Mouse (Mus musculus) erythroblast, embryonic 14.5 days (primary cell): ENCODE measurements at regions not wholly inside any gene's neighbourhood (a gene's known extent, or its start where the extent isn't known, plus 50 kb on each side); places are given as distances from the start of the nearest gene placed in this dataset.

Source experiments
- H3K27me3 ChIP-seq: 2 replicates; pipeline ENCODE4 v1.6.1; 2012; ENCODE audit warnings: inconsistent platforms; ENCODE audit not compliant: control insufficient read depth
- H3K36me3 ChIP-seq: 2 replicates; pipeline ENCODE4 v1.6.1; 2012; ENCODE audit warnings: mild to moderate bottlenecking, inconsistent platforms; ENCODE audit not compliant: control insufficient read depth
- H3K4me1 ChIP-seq: 2 replicates; pipeline ENCODE4 v1.6.1; 2012; ENCODE audit warnings: inconsistent platforms; ENCODE audit not compliant: control insufficient read depth
- H3K4me3 ChIP-seq: replicated peaks from 2 replicates; pipeline ENCODE3; 2012; ENCODE audit warnings: moderate library complexity, mild to moderate bottlenecking, inconsistent platforms
- H3K9me3 ChIP-seq: 2 replicates; pipeline ENCODE4 v1.6.1; 2012; ENCODE audit warnings: low read length, inconsistent platforms, mixed read lengths; ENCODE audit not compliant: control insufficient read depth
- GATA1 ChIP-seq: IDR thresholded peaks from 2 replicates; pipeline ENCODE4 v1.6.1; 2012; ENCODE audit warnings: low read length, inconsistent platforms, mixed read lengths
- TAL1 ChIP-seq: IDR thresholded peaks from 3 replicates; pipeline ENCODE4 v1.6.1; 2012; ENCODE audit warnings: low read length, inconsistent platforms, mixed read lengths

GRCm38 (mm10) chr9:94368231-94368936 is 169.5 kb downstream of the 1190002N15Rik start:
- H3K9me3 ChIP-seq = no peaks in the 10 kb centered on the region
- TF ChIP-seq TAL1 = no peak
- no peak for TF ChIP-seq GATA1
- no peaks in the 10 kb centered on the region for H3K27me3 ChIP-seq
- H3K4me1 ChIP-seq = no peaks in the 10 kb centered on the region
- no peak overlapping the region for H3K4me3 ChIP-seq
- H3K36me3 ChIP-seq = no peaks in the 10 kb centered on the region

- H3K4me1 ChIP-seq = no peaks in the 10 kb centered on the region
- no peak overlapping the region for H3K4me3 ChIP-seq
- no peaks in the 10 kb centered on the region for H3K36me3 ChIP-seq
- H3K27me3 ChIP-seq = no peaks in the 10 kb centered on the region
- TF ChIP-seq TAL1 (no peak), GATA1 (no peak)
- H3K9me3 ChIP-seq = no peaks in the 10 kb centered on the region
Measured at GRCm38 (mm10) chr9:94361877-94362697, 175.8 kb downstream of the 1190002N15Rik start.

GRCm38 (mm10) chr9:94361011-94361410 is 176.9 kb downstream of the 1190002N15Rik start:
- Histone ChIP-seq H3K36me3 (no peaks in the 10 kb centered on the region), H3K9me3 (no peaks in the 10 kb centered on the region), H3K4me3 (no peak overlapping the region), H3K4me1 (no peaks in the 10 kb centered on the region), H3K27me3 (no peaks in the 10 kb centered on the region)
- TF ChIP-seq GATA1 (no peak), TAL1 (no peak)

- no peak for TF ChIP-seq GATA1
- no peak for TF ChIP-seq TAL1
- no peaks in the 10 kb centered on the region for H3K9me3 ChIP-seq
- no peaks in the 10 kb centered on the region for H3K4me1 ChIP-seq
- no peaks in the 10 kb centered on the region for H3K27me3 ChIP-seq
- H3K4me3 ChIP-seq = no peak overlapping the region
- no peaks in the 10 kb centered on the region for H3K36me3 ChIP-seq
Measured at GRCm38 (mm10) chr9:94358150-94358549, 179.7 kb downstream of the 1190002N15Rik start.

DNA sequence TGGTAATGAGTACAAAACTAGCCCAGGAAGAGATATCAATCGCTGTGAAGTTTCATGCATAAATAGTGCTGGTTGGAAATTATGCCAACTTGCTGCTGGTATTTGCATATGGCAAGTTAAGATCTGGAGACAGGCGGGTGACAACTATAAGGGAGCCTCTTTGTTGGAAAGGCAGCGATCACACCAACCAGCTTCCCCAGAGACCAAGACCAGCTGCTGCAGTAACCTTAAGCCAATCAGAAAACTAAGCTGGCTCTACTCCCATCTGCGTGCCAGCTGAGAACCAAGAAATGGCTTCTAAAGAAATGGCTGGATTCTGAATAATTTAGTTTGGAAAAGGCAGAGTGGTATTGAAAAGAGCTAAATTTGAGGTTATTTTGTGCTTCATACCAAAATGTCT is 195.9 kb downstream of the 1190002N15Rik start:
- Histone ChIP-seq H3K9me3 (no peaks in the 10 kb centered on the region), H3K27me3 (no peaks in the 10 kb centered on the region), H3K4me3 (no peak overlapping the region), H3K4me1 (no peaks in the 10 kb centered on the region), H3K36me3 (no peaks in the 10 kb centered on the region)
- TF ChIP-seq TAL1 (no peak), GATA1 (no peak)

DNA sequence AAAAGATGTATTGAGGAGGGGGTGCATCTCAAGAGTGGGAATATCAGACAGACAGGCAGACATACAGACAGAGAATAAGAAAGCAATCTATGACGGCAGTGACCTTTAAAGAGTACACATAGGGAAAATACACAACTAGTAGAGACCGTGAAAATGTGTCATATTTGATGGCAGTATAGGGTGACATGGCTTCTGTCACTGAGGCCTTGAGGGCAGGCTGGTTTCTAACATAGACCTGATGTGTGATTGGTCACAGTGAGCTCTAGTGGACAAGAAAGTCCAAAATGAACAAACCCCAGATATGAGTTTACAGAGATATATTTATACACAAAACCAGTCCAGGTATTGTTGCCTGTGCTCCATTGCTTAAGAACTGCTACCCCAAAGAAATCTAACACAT is 196.3 kb downstream of the 1190002N15Rik start:
- Histone ChIP-seq H3K36me3 (no peaks in the 10 kb centered on the region), H3K27me3 (no peaks in the 10 kb centered on the region), H3K4me3 (no peak overlapping the region), H3K4me1 (no peaks in the 10 kb centered on the region), H3K9me3 (no peaks in the 10 kb centered on the region)
- no peak for TF ChIP-seq TAL1
- TF ChIP-seq GATA1 = no peak

- TF ChIP-seq GATA1 (no peak), TAL1 (no peak)
Measured at GRCm38 (mm10) chr9:94333450-94333849, 204.4 kb downstream of the 1190002N15Rik start.

DNA sequence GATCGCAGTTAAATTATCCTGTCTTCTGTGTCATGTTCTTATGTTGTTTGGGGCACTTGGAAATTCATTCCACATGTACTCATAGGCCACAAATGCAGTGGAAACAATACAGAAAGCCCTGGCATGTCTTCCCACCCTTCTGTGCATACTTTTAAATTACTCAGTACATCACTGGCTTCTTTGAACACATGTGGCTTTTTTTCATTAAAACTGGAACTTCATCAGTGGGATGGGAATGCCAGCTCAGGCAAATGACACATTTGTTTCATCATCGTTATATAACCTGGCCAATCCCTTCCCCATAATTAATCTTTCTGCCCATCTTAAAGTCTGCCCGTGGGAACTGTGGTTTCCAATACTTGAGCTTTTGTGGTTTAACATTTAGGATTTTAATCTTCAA is 214.9 kb downstream of the 1190002N15Rik start:
- Histone ChIP-seq H3K36me3 (no peaks in the 10 kb centered on the region), H3K4me3 (no peak overlapping the region), H3K9me3 (no peaks in the 10 kb centered on the region), H3K4me1 (no peaks in the 10 kb centered on the region), H3K27me3 (no peaks in the 10 kb centered on the region)
- TF ChIP-seq GATA1 (no peak), TAL1 (no peak)

More at GRCm38 (mm10) chr9:94333450-94333849, 204.4 kb downstream of the 1190002N15Rik start:
- Histone ChIP-seq H3K4me3 (no peak overlapping the region), H3K36me3 (no peaks in the 10 kb centered on the region), H3K4me1 (no peaks in the 10 kb centered on the region), H3K27me3 (no peaks in the 10 kb centered on the region), H3K9me3 (no peaks in the 10 kb centered on the region)

DNA sequence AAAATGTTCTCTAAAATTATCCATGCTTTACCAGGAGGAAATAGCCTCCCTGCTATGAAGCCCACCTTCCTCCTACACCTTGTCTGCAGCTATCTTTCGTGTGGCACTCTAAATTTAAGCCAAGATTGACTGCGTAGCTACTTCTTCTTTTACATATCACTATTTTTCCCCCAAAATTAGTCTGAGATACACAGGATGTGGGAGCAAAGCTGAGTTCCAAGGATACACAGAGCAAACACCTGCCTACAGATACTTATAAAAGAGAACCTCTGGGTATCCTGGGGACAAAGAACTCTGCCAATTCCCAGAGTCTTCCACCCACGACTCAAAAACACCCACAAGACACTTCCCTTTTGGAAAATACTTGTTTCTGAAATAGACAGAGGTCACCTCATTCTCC is 235.3 kb downstream of the 1190002N15Rik start:
- Histone ChIP-seq H3K36me3 (no peaks in the 10 kb centered on the region), H3K4me1 (no peaks in the 10 kb centered on the region), H3K9me3 (no peaks in the 10 kb centered on the region; the same call in 1 of the 2 replicates), H3K4me3 (no peak overlapping the region), H3K27me3 (no peaks in the 10 kb centered on the region)
- TF ChIP-seq GATA1 (no peak), TAL1 (no peak)
